Mouse (Mus musculus) intestine, postnatal 0 days (tissue): Measurements from ENCODE around the gene Mfsd6. TPM values are rescaled to one million over a fixed set of nuclear protein-coding genes. Genes with fewer than 3 reads are reported as not detected.

Experiments
- ATAC-seq: fragments of 200-750 bp; cut with Nextera tagmentation; 2 replicates; pipeline ENCODE4 v1.8.0; 2017; ENCODE audit warnings: mild to moderate bottlenecking, moderate TSS enrichment, moderate library complexity
- H3K27ac ChIP-seq: fragments of 300-500 bp; sonication (generic); 2 replicates; pipeline ENCODE4 v1.5.1; 2014; ENCODE audit warnings: mild to moderate bottlenecking, low read depth, low read length, moderate library complexity
- H3K27me3 ChIP-seq: fragments of 300-500 bp; sonication (generic); replicated peaks from 2 replicates; pipeline ENCODE4 v1.6.1; 2014; ENCODE audit warnings: low read length, mixed read lengths; ENCODE audit not compliant: control insufficient read depth, insufficient read depth
- H3K36me3 ChIP-seq: fragments of 300-500 bp; sonication (generic); 2 replicates; pipeline ENCODE4 v1.6.1; 2014; ENCODE audit warnings: mild to moderate bottlenecking, moderate library complexity; ENCODE audit not compliant: control insufficient read depth, insufficient read depth
- H3K4me1 ChIP-seq: fragments of 300-500 bp; sonication (generic); replicated peaks from 2 replicates; pipeline ENCODE4 v1.6.1; 2014; ENCODE audit warnings: antibody characterized with exemption, low read length, mixed read lengths; ENCODE audit not compliant: control insufficient read depth, insufficient read depth
- H3K4me2 ChIP-seq: fragments of 300-500 bp; sonication (generic); replicated peaks from 2 replicates; pipeline ENCODE4 v1.6.1; 2014; ENCODE audit warnings: low read depth, mild to moderate bottlenecking, moderate library complexity
- H3K4me3 ChIP-seq: fragments of 300-500 bp; sonication (generic); 2 replicates; pipeline ENCODE4 v1.5.1; 2014; ENCODE audit warnings: low read depth, low read length
- H3K9ac ChIP-seq: fragments of 300-500 bp; sonication (generic); 2 replicates; pipeline ENCODE4 v1.6.1; 2014; ENCODE audit warnings: mild to moderate bottlenecking, low read depth, low read length
- H3K9me3 ChIP-seq: fragments of 300-500 bp; sonication (generic); 2 replicates; pipeline ENCODE4 v1.6.1; 2016; ENCODE audit warnings: mixed run types; ENCODE audit not compliant: control insufficient read depth
- CTCF ChIP-seq: sonication (generic); IDR thresholded peaks from 2 replicates; pipeline ENCODE4 v1.5.1; 2016; ENCODE audit warnings: low read depth, mild to moderate bottlenecking, control low read depth, antibody characterized with exemption, moderate library complexity
- WGBS: fragments of 180-500 bp; shearing (Covaris S2); extraction: QIAGEN DNeasy Blood & Tissue Kit; methylation state at CpG from one replicate; pipeline ENCODE4 v1.1.7; 2014; 5-methylcytosine and 5-hydroxymethylcytosine counted together
- polyA plus RNA-seq: library from polyadenylated mRNA; unstranded; fragments of >200 nt; fragmentation: Nextera tagmentation; extraction: Ambion mirVana; gene quantifications from 2 replicates; pipeline ENCODE4 v1.2.1, GENCODE M21; 2015

The Mfsd6 gene
- polyA plus RNA-seq, 1 experiment from 2014 or later, result 9.1 TPM

GRCm38 (mm10) chr1:52753828-52754227 lies 26.6 kb upstream of the Mfsd6 start:
- ATAC-seq, result no peak
- Histone ChIP-seq H3K4me2 (no peak overlapping the region), H3K9ac (no peak overlapping the region), H3K4me1 (no peaks in the 10 kb centered on the region), H3K4me3 (no peak overlapping the region), H3K9me3 (no peaks in the 10 kb centered on the region), H3K27ac (no peak overlapping the region), H3K27me3 (no peaks in the 10 kb centered on the region), H3K36me3 (no peaks in the 10 kb centered on the region)
- 91% methylated on average over 2 of the region's 2 CpGs for WGBS
- no peak for TF ChIP-seq CTCF

GRCm38 (mm10) chr1:52752706-52753105 lies 25.4 kb upstream of the Mfsd6 start:
- Histone ChIP-seq H3K4me2 (no peak overlapping the region), H3K9ac (no peak overlapping the region), H3K36me3 (no peaks in the 10 kb centered on the region), H3K4me1 (no peaks in the 10 kb centered on the region), H3K27me3 (no peaks in the 10 kb centered on the region), H3K4me3 (no peak overlapping the region), H3K27ac (no peak overlapping the region), H3K9me3 (no peaks in the 10 kb centered on the region)
- ATAC-seq, result no peak
- TF ChIP-seq CTCF, result no peak
- 68% methylated on average over 3 of the region's 3 CpGs for WGBS

- Histone ChIP-seq H3K4me1 (no peaks in the 10 kb centered on the region), H3K4me3 (no peak overlapping the region), H3K4me2 (no peak overlapping the region), H3K27ac (no peak overlapping the region), H3K9ac (no peak overlapping the region), H3K36me3 (no peaks in the 10 kb centered on the region), H3K9me3 (no peaks in the 10 kb centered on the region), H3K27me3 (no peaks in the 10 kb centered on the region)
- 96% methylated on average over 1 of the region's 1 CpGs for WGBS
- no peak for ATAC-seq
- TF ChIP-seq CTCF, result no peak
Measured at GRCm38 (mm10) chr1:52751634-52752033, 24.4 kb upstream of the Mfsd6 start.

GRCm38 (mm10) chr1:52749978-52750377 lies 22.7 kb upstream of the Mfsd6 start:
- peak overlapping the region; percentile 73 for H3K27ac ChIP-seq
- whole genome bisulfite sequencing, result 86% methylated on average over 1 of the region's 1 CpGs

GRCm38 (mm10) chr1:52748260-52748659 lies 21.0 kb upstream of the Mfsd6 start:
- peak; percentile 79 for TF ChIP-seq CTCF
- no peaks in the 10 kb centered on the region for H3K36me3 ChIP-seq
- no peak for ATAC-seq
- no peaks in the 10 kb centered on the region for H3K4me1 ChIP-seq
- H3K9me3 ChIP-seq, result no peaks in the 10 kb centered on the region
- H3K27me3 ChIP-seq, result no peaks in the 10 kb centered on the region
- no peak overlapping the region for H3K9ac ChIP-seq
- WGBS, result 10% methylated on average over 3 of the region's 3 CpGs
- no peak overlapping the region for H3K4me2 ChIP-seq
- no peak overlapping the region for H3K27ac ChIP-seq
- no peak overlapping the region for H3K4me3 ChIP-seq

More at GRCm38 (mm10) chr1:52749978-52750377, 22.7 kb upstream of the Mfsd6 start:
- Histone ChIP-seq H3K9me3 (no peaks in the 10 kb centered on the region), H3K36me3 (no peaks in the 10 kb centered on the region), H3K27me3 (no peaks in the 10 kb centered on the region), H3K4me2 (no peak overlapping the region), H3K4me1 (no peaks in the 10 kb centered on the region), H3K4me3 (no peak overlapping the region), H3K9ac (no peak overlapping the region)
- peak; percentile 96 for ATAC-seq
- TF ChIP-seq CTCF, result no peak

GRCm38 (mm10) chr1:52742567-52742966 lies 15.3 kb upstream of the Mfsd6 start:
- H3K4me2 ChIP-seq, result no peak overlapping the region
- H3K4me3 ChIP-seq, result no peak overlapping the region
- no peaks in the 10 kb centered on the region for H3K4me1 ChIP-seq
- H3K36me3 ChIP-seq, result no peaks in the 10 kb centered on the region
- WGBS, result 70% methylated on average over 5 of the region's 5 CpGs
- ATAC-seq, result no peak
- H3K27me3 ChIP-seq, result no peaks in the 10 kb centered on the region
- TF ChIP-seq CTCF, result no peak
- H3K9me3 ChIP-seq, result no peaks in the 10 kb centered on the region
- H3K9ac ChIP-seq, result no peak overlapping the region
- no peak overlapping the region for H3K27ac ChIP-seq

GRCm38 (mm10) chr1:52734208-52734607 lies 6.9 kb upstream of the Mfsd6 start:
- Histone ChIP-seq H3K36me3 (no peaks in the 10 kb centered on the region), H3K9me3 (no peaks in the 10 kb centered on the region), H3K27me3 (no peaks in the 10 kb centered on the region), H3K4me3 (no peak overlapping the region), H3K9ac (no peak overlapping the region), H3K4me1 (no peaks in the 10 kb centered on the region), H3K27ac (no peak overlapping the region), H3K4me2 (no peak overlapping the region)
- WGBS, result 84% methylated on average over 4 of the region's 4 CpGs
- ATAC-seq, result no peak
- TF ChIP-seq CTCF, result no peak
